Mouse (Mus musculus) MEL (cell line): ENCODE results near the gene Rps6ka1.

Experiments
- CTCF ChIP-seq, 3 experiments: IDR thresholded peaks in 2 of 3; conservative IDR thresholded peaks in 1 of 3; 2 replicates each; pipeline ENCODE4 v1.5.1; 2011 to 2012; ENCODE audit warnings: low read length in 3 of 3, low read depth in 2 of 3, mild to moderate bottlenecking in 2 of 3, improper control_type of control experiment in 1 of 3, inconsistent platforms in 1 of 3, mixed read lengths in 1 of 3, moderate library complexity in 1 of 3; ENCODE audit not compliant: control insufficient read depth in 1 of 3, insufficient read depth in 1 of 3, poor library complexity in 1 of 3, severe bottlenecking in 1 of 3
- ETS1 ChIP-seq: IDR thresholded peaks from 2 replicates; pipeline ENCODE4 v1.6.1; 2012; ENCODE audit warnings: low read depth, mild to moderate bottlenecking, inconsistent platforms, low read length, improper control_type of control experiment, moderate library complexity
- MAFK ChIP-seq: IDR thresholded peaks from 2 replicates; pipeline ENCODE4 v1.6.1; 2011; ENCODE audit warnings: low read depth, mild to moderate bottlenecking, low read length, improper control_type of control experiment, borderline replicate concordance
- MAZ ChIP-seq: IDR thresholded peaks from 2 replicates; pipeline ENCODE4 v1.6.1; 2012; ENCODE audit warnings: low read depth, mild to moderate bottlenecking, inconsistent platforms, low read length, improper control_type of control experiment
- POLR2A ChIP-seq, 2 experiments: IDR thresholded peaks; 2 replicates each; pipeline ENCODE4 v1.6.1; 2011 to 2012; ENCODE audit warnings: low read length in 2 of 2, mild to moderate bottlenecking in 2 of 2, control low read depth in 1 of 2, improper control_type of control experiment in 1 of 2, low read depth in 1 of 2, moderate library complexity in 1 of 2; ENCODE audit not compliant: control insufficient read depth in 1 of 2, insufficient read depth in 1 of 2, poor library complexity in 1 of 2
- POLR2AphosphoS2 ChIP-seq: IDR thresholded peaks from 2 replicates; pipeline ENCODE4 v1.6.1; 2011; ENCODE audit warnings: low read length, improper control_type of control experiment
- RCOR1 ChIP-seq: IDR thresholded peaks from 2 replicates; pipeline ENCODE4 v1.6.1; 2012; ENCODE audit warnings: low read depth, mild to moderate bottlenecking, inconsistent platforms, low read length, improper control_type of control experiment
- TCF12 ChIP-seq: IDR thresholded peaks from 2 replicates; pipeline ENCODE4 v1.6.1; 2014; ENCODE audit warnings: low read depth, mild to moderate bottlenecking, inconsistent platforms, low read length, improper control_type of control experiment, moderate library complexity

- no peak for TF ChIP-seq CTCF (IDR thresholded peaks at IDR 0.05 in 2 of 3, conservative IDR thresholded peaks at IDR 0.05 in 1 of 3; ENCODE audit: control insufficient read depth in 1 of 3, insufficient read depth in 1 of 3, low read depth in 2 of 3, low read length in 3 of 3, poor library complexity in 1 of 3, severe bottlenecking in 1 of 3)
- TF ChIP-seq TCF12: no peak
- TF ChIP-seq RCOR1: no peak
- no peak for TF ChIP-seq ETS1
- TF ChIP-seq MAFK: no peak
- TF ChIP-seq POLR2A (IDR thresholded peaks at IDR 0.05; ENCODE audit: control insufficient read depth in 1 of 2, insufficient read depth in 1 of 2, low read depth in 1 of 2, low read length in 2 of 2, poor library complexity in 1 of 2): no peak
- TF ChIP-seq MAZ: no peak
- TF ChIP-seq POLR2AphosphoS2: no peak
Measured at GRCm38 (mm10) chr4:133923743-133924142, 36.1 kb upstream of the Rps6ka1 start.
